In the genomic region with DNA sequence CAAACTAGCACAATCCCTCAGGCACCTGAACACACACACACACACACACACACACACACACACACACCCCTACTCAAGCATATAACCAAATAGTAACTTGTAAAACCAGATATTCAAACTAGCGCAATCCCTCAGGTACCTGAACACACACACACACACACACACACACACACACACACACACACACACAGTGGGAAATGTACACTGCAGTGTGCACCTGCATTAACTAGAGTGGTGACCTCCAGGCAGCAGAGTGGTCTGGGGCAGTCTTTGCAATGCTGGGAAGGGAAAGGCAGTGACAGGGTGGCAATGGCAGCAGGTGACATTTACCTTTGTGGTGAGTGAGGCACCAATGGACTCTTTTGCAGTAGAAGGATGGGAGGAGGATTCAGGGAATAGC, we compare ENCODE assay signal across 16 mouse cellular contexts.
"Had no signal": no experiment of that assay in that cellular context is flagged by ENCODE, and none has a peak within 500 bp of the region (broad histone marks: within the 10 kb centered on the region; RNA-seq: fewer than 3 reads in every experiment).

No protein-coding gene starts in this region.

- H3K4me3 ChIP-seq: hindbrain, embryonic 15.5 days; left cerebral cortex, adult 2 months; liver, embryonic 13.5 days; midbrain, embryonic 12.5 days; myocyte; neural tube, embryonic 13.5 days had no signal

- ATAC-seq: intestine, embryonic 16.5 days had no signal

- DNase-seq: kidney, adult 18-20 months; kidney, adult 9 months; kidney, postnatal 14 days; kidney, postnatal 4 days; layer of hippocampus, postnatal 36 days; liver, embryonic 13.5 days; retina, postnatal 1 day; thymus, adult 18-20 months; thymus, postnatal 36 days had no signal

- H3K9me3 ChIP-seq: hindbrain, embryonic 15.5 days; liver, embryonic 13.5 days; midbrain, embryonic 12.5 days; neural tube, embryonic 13.5 days had no signal

- H3K4me2 ChIP-seq: hindbrain, embryonic 15.5 days; liver, embryonic 13.5 days; midbrain, embryonic 12.5 days; neural tube, embryonic 13.5 days had no signal

- H3K27ac ChIP-seq: hindbrain, embryonic 15.5 days; left cerebral cortex, adult 2 months; liver, embryonic 13.5 days; macrophage; midbrain, embryonic 12.5 days; neural tube, embryonic 13.5 days had no signal

- H3K4me1 ChIP-seq: hindbrain, embryonic 15.5 days; liver, embryonic 13.5 days; midbrain, embryonic 12.5 days had no signal

- H3K9ac ChIP-seq: hindbrain, embryonic 15.5 days; liver, embryonic 13.5 days; midbrain, embryonic 12.5 days; neural tube, embryonic 13.5 days had no signal

- H3K36me3 ChIP-seq: hindbrain, embryonic 15.5 days; liver, embryonic 13.5 days; midbrain, embryonic 12.5 days; neural tube, embryonic 13.5 days had no signal

- H3K27me3 ChIP-seq: hindbrain, embryonic 15.5 days; liver, embryonic 13.5 days; midbrain, embryonic 12.5 days; neural tube, embryonic 13.5 days had no signal
